Mouse (Mus musculus) frontal cortex, adult (tissue): ENCODE data around the gene Tle2.

Experiments used
- ATAC-seq: cut with Nextera tagmentation; 2 replicates; pipeline ENCODE4 v1.9.2; 2017; ENCODE audit warnings: mild to moderate bottlenecking, moderate library complexity, mixed read lengths; ENCODE audit not compliant: low TSS enrichment

Tle2 gene

DNA sequence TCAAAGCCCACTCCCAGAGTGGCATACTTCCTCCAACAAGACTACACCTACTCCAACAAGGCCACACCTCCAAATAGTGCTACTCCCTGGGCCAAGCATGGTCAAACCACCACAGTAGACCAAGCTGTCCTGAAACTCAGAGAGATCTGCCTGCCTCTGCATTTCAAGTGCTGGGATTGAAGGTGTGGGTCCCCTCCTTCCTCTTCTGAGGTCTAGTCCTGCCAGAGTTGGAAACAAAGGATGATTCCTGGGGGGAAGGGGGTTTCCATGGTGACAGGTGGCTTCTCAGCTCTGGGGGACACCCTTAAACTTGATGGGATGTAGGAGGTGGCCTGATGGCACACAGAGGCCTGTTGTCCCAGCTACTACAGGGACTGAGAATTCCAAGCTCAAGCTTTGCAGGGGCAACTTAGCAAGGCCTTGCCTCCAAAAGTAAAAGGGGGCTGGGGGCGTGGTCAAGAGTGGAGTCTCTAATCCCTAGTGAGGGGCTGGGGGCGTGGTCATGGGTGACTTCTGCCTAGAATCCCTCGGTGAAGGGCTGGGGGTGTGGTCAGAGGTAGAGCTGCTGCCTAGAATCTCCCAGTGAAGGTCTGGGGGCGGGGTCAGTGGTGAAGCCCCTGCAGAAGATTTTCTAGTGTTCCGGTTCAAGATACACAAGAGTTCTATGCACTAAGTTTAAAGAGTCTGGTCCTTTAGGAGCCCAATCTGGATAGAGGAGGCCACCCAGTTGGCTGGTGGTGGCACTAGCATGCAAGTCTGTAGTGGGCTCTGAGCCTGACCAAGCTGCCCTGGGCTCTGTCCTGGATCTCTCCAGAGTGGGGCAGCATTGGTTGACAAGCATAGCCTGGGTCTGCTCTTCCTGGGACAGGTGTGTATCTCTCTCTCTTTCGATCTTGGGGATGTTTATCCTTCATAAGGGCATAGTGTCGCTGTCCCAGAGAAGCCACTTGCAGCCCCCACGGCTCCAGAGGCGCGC is at the start of gene Tle2:
Tle2 (plus strand) TSS at position 481 of the 976 bp plus-strand sequence.
- no peak for ATAC-seq

DNA sequence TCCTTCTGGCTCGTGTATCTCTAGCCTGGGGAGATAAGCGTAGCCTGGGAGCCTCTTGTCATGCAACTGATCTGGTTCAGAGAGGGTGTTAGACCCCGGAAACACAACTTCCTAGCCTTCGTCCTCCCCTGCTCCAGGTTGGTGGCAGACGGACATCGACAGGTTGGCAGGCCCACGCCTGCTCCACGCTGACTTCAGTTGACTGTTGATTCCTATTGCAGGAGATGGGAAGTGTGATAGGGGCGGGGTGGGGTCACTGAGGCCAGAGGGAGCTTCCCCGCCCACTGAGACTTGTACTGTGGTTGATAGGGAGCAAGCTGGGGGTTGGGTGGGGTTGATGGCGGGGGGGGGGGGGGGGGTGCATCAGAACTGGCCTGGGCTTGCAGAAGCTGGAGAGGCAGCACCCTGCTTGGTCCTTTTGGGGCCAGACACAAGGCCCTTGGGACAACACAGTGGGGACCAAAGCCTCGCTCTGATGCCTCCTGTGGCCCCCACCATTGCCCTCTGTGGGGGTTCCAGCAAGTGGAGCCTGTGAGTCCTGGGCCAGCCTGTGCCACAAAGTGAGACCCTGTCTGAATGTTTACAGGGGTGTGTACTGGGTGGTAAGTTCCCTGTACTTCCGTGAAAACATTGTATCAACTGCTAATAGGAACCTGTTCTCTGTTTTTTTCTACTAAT is 49.2 kb upstream of the Tle2 start:
- no peak for ATAC-seq

DNA sequence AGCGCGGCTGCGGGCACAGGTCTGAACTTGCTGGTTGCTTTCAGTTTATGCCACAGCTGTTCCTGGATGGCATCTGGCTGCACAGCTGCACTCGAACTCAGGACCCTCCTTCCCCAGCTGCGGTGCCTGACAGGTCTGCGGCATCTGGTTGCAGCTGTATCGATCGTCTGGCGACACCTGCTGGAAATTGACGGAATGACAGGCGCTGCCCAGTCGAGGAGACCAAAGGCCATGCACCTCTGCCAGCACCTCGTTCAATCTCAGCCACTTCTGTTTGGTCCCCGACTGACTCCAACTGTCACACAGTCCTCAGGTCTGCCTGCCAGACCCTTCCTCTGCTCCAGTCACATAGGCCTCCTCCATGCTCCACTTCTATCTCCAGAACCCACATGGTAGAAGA is 47.6 kb upstream of the Tle2 start:
- ATAC-seq: peak; percentile 41; the same call in 1 of the 2 replicates

DNA sequence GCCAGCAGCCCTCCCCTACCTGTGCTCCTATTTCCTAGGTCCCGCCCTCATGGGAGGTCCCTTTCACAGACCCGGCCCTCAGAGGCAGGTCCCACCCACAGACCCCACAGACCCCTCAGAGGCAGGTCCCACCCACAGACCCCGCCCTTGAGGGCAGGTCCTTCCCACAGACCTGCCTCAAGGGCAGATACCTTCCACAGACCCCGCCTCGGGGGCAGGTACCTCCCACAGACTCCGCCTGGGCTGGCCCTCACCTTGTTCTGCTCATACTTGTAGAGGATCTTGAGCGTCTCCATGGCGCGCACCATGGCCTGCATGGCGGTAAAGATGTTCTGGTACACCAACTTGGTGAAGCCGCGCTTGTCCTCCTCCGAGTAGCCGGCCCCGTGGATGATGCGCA is 39.5 kb upstream of the Tle2 start:
- no peak for ATAC-seq

DNA sequence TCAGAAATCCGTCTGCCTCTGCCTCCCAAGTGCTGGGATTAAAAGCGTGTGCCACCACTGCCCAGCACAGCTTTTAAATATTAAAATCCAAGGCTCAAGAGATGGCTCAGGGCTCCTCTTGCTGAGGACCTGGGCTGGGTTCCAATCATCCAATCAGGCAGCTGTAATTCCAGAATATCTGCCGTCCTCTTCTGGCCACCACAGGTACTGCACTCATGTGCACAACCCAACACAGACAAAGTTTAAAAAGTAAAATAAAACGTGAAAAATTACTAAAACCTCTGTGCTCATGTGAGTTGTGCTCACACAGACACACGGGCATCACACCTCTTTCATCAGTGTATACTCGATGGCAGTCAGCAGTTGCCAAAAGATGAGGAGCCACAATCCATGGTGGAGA is 37.6 kb upstream of the Tle2 start:
- ATAC-seq: no peak

DNA sequence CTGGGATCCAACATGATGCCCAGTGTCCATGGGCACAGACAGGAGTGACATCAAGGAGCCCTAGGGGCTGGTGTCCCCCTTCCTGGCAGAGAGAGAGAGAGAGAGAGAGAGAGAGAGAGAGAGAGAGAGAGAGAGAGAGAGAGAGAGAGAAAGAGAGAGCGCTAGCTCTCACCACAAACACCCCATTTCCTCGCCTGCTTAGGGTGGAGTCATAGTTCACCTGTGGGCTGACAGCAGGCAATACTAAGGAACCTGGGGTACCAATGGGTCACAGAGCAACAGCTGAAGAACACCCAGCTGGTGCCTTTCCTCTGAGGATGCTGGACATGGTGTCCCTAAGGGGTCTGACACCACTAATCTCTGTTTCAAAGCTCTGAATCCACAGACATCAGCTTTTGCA is 36.9 kb upstream of the Tle2 start:
- no peak for ATAC-seq

DNA sequence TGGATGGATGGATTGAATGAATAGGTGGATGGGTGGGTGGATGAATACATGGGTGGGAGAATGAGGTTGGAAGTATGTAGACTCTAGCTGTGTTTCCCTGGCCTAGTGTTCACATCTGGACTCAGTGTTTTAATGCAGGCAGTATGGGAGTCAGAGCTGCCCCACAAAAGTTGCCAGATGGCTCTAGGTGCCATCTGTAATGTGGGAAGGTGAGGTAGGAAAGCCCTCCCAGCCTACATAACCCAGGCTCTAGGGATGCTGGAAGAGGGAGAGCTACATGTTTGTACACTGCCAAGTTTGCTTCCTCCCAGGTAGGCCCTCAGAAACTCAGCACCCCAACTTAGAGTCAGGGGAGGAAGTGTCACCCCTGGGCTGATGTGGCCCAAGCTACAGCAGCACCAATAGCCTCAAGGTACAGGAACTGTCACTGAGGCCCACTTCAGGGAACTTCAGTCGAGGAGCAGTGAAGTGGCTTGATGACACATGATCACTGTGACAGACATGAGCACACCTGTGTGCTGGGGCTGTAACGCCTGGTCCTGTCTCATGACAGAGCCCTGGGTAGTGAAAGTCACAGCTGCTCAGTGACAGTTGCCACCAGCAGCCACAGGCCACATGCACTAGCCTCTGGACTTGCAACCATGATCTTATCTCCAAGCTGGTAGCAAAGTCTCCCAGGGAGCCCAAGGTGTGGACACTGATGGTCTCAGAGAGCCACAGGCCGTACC is 35.9 kb upstream of the Tle2 start:
- peak; percentile 47 for ATAC-seq

DNA sequence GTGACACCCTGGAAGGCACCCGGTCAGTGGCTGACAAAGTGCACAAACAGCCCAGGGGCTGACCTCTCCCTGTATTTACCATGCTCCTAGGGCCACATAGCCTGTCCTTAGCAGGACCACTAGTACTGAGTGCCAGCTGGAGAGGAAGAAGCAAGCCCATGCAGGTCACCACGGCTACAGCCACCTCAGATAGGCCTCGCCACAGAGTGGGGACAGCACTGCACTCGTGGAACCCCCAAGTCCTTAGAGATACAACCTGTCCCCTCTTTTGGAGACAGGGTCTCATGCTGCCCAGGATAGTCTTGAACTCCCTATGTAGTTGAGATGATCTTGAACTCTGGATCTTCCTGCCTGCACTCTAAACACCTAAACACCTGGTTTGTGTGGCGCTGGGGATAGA is 33.0 kb upstream of the Tle2 start:
- no peak for ATAC-seq

DNA sequence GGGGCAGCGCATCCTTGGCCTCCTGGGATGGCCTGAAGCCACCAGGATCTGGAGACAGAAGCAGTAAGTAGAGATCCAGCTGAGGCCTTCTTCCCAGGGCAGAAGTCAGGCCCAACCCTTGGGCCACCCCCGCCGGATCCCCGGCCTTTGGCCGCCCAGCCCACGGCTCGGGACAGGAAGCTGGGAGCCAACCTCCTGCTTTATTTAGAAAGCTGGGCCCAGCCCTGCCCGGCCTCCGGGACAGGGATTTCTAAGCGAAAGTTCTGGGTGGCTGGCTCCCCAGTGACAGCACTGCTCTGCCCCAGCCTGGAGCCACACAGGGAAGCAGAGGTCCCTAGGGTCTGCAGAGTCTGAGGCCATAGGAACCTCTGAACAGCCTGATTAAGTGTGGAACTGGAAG is 32.6 kb upstream of the Tle2 start:
- ATAC-seq: no peak

DNA sequence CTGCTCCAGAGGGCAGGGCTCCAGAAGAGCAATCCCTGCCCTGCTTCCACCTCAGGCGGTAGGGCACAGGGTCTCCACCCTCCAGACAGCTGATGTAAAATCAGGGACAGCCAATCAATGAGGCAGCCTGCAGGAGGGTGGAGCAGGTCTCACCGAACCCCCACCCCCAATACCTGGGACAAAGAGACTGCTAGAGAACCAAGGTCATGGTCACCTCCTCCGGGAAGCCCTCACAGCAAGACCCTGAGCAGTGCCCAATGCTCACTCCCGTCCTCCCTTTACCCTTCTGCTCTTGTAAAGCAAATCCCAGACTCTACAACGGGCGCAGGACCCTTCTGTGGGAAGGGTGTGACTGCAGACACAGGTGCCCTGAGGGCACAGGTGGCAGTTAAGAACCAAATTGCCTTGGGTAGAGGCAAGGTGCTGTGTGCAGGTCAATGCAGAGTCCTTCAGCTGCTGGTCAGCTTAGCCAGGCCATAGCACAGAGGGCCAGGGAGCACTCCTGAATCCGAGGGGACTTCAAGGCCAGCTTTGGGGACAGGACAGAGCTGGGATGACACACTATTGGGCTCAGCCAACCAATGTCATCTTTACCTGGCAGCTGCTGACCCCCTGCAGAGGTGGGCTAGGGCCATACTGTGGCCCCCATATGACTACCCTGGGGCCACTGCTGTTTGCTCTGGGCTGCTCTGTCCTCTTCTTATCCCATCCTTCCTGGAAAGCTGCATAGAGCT is 31.5 kb upstream of the Tle2 start:
- no peak for ATAC-seq

DNA sequence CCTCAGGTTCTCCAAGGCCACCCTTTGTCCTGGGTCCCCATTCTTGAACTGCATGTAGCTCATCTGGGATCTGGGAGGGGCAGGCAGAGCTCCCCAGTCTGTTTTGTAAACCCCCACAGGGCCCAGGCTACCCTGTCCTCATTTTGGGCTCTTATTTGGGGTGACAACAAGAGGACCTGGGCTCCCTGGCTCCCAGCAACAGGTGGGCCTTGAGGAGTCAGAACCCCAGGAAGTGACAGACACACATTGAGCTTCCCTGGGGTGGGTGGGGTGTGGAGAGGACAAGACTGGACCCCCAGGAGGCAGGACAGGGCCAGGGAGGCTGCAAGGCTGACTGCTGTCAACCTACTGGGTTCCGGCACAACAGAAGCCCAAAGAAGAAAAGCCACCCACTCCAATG is 30.7 kb upstream of the Tle2 start:
- ATAC-seq: no peak

DNA sequence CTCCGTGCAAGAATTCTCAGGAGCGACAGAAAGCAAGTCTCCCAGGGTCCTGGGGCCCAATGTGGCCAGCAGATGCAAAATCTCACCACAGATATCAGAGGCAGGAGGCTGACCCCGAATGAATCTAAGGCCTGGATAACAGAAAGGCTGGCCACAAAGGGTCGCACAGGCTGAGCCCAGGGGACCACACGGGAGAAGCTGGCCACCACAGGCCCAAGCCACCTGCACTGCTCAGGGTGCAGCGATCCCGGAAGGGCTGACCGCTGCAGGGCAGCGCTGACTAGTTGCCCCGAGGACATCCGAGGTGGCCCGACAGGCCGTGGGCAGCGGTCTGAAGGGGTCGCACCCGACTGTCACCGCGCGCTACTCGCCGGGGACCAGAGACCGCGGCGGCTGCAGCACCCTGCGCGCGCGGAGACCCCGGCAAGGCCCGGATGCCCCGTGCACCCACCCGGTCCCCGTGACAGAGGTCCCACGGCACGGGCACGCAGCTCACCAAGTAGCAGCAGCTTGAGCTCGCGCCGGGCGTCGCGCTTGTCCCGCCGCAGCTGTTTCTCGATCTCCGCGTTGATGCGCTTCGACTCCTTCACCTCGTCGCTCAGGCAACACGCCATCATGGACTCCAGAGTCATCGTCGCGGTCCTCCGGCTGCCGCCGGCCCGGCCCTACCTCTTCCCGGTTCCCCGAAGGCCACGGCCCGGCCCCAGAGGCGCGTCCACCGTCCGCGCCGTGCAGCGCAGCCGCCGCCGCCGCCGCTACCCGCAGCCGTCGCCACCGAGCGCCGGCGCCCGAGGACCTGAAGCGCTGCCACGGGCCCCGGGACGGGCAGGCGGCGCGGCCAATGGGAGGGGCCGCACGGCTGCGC is 29.8 kb upstream of the Tle2 start:
- 0 out of 2 replicates have a peak, but pooled peaks have one; percentile 0 for ATAC-seq

DNA sequence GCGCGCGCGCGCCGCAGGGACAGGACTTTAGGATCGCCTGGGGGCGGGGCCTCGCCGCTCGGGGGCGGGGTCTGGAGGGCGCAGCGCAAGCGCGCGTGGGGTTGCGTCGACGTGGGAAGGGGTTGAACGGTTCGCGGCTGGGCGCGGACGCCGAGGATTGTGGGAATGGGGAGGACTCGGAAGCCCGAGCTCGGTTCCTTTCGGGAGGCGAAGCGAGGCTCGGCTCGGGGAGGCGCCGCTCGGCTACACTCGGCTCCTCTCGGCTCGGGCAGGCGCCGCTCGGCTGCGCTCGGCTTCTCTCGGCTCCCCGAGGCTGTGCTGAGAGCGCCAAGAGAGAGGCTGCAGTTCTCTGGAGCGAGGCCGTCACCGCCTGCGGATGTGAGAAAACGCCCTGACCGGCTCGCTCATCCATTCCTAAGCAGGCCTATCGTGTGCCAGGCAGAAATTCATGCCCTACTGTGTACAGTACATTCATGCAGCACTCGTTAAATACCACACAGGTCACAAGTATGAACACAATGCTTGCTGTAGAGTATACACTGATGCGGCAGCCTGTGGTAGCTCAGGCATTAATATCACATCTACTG is 29.1 kb upstream of the Tle2 start, which contains the start of gene Gna11:
Gna11 (minus strand) TSS at position 30 of the 587 bp plus-strand sequence.
- peak; percentile 94 for ATAC-seq

DNA sequence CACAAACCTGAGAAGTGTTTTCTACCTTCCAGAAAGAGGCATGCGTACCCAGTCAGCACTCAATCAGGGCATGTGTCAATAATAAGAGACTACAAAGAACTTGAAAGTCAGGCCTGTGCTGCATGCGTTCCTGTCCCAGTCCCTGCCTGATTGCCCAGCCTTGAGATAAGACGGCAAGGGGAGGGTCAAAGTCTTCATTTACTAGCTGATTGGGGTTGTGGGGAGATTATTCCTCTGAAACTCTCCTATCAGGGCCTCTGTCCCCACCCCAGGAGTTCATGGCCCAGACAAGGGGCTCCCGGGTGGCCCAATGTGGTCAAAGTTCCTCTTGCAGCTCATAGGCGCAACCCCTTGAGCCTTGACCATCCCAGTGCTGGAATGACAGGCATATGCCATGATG is 28.0 kb upstream of the Tle2 start:
- ATAC-seq: no peak

DNA sequence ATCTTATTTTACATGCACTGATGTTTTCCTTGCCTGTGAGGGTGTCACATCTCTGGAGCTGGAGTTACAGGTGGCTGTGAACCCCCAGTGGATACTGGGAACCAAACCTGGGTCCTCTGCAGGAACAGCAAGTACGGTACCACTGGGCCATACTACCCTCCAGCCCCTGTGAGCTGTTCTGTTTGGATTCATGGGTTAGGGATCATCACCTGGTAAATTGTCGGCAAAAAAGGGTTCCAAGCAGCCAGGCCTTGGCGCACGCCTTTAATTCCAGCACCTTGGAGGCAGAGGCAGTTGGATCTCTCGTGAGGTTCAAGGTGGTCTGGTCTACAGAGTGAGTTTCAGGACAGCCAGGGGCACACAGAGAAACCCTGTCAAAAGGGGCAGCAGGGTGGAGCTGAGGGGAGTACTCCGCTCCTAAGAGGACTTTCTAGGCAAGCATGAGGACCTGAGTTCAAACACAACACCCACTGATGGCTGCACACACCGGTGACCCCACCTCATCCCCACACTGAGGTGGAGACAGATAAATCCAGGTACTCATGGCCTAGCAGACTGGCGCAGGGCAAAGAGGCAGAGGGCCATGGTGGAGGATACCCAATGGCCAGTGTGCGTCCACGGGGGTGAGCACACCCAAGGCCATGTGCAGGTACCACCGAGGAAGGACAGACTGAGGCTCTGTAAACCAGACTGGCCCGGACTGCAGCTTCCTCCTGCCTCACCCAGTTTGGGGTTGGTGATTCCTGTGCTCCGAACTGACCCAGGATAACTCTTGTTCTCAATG is 27.4 kb upstream of the Tle2 start:
- no peak for ATAC-seq

DNA sequence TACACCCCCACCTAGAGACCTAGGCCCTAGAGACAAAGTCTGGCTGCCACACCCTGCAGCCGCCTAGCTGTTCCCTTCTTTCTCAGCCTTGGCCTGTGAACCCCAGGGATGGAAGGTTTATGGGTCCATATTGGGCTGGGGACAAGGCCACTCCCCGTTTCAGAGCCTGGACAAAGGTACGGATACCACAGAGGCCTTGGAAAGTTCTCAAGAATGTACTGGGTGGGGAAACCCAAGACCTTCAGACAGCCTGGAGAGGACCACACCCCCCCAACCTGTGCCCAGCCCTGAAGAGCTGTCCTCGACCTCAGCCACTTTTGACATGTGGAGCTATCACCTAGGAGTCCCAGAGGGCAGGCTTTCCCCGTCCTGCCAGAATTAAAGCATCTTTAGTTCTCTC is 25.4 kb upstream of the Tle2 start:
- ATAC-seq: no peak

DNA sequence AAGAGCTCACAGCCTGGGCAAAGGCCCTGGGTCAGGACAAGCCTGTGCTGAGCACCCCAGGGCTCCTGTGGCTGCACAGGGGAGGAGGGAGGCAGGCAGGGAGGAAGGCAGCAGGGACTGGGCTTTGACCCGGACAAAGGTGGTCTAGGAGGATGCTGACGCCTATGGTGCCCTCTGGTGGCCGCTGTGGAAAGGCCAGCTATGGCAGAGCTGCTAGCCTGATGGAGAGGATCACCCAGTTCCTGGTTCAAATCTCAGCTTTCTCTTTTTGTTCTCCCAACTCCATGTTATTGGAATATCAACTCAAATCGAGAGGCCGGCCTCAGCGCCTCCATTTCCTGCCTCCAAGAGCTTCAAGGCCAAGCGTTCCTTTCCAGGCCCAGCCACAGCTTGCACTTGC is 24.1 kb upstream of the Tle2 start:
- ATAC-seq: no peak

DNA sequence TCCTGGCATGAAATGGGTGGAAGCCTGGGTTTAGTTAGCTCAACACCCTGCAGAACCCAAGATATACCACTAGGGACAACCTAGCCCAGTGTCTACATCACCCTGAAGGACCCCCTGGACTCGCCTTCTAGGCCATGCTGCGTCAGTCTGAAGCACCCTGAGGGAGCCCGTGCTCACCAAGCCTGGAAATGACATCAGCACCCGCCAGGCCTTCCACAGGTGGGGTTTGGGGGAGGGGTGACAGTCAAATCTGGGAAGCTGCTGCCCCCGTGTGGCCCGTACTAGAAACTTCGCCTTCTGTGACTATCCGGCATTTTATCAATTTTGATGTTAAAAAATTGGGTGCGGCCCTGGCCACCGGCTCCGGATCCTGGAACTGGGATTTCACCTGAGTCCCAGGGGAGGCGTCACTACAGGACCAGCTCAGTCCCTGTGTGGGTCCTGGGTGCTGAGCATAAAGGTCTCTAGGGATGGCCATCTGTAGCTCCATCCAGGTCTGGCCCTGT is 22.7 kb upstream of the Tle2 start:
- ATAC-seq: peak; percentile 77

DNA sequence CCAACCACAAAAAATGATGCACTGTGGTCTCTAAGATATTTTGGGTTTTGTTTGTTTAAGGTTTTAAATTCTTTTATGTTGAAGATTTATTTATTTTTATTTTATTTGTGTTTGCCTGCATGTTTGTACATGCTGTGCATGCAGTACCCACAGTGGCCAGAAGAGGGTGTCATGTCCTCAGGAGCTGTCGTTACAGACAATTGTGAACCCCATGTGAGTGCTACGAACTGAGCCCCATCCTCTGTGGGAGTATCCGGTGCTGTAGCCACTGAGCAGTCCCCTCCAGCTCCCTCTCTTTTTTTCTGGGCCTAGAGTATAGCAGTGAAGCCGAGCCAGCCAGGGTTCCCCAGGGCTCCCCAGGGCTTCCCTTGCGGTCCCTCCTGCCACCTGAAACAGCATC is 21.1 kb upstream of the Tle2 start:
- ATAC-seq: no peak
